8 mouse cellular contexts compared by ENCODE assay signal in the genomic region with DNA sequence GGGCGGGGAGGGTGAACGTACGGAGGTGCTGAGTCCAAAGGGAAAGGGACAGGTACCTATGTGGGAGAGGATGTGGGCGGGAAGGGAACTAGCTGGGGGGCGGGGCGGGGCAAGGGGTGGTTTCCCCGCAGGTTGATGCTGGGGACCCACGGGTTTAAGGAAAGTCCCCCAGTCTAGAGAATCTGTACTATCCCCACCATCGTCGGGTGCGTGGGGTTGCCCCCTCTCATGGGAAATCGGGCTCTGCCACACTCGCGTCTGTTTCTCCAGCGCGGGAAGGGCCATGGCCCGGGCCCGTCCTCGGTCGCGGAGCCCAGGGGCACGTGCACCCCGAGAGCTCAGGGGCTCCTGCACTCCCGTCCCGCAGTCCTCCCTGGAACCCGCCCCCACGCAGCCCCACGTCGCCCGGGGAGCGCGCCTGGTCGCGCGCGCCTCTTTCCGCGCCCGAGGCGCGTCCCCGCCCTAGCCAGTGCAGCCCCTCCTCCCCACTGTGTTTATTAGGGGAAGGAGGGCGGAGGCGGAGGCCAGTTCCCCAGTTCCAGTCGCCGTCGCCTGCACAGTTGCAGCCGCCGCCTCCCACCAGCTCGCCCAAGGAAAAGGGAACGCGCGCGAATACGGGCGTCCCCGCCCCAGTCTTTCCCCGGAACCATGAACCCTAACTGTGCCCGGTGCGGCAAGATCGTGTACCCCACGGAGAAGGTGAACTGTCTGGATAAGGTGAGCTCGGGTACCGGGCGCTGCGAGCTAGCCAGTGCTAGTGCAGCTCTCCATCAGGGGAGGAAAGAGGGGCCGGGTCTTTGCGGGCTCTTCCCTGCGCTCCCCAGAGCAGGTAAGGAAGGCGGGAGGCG. TPM values are rescaled to one million over a fixed set of nuclear protein-coding genes. Genes with fewer than 3 reads are reported as not detected.
DNase-seq lines count a peak whose midpoint lies in the region; ATAC-seq lines count a peak whose summit lies in the region.

No protein-coding gene starts in this region.

- under 1% methylated on average over 71 of the region's 71 CpGs for WGBS in embryonic facial prominence, embryonic 10.5 days
- WGBS in limb, embryonic 10.5 days, result under 1% methylated on average over 71 of the region's 71 CpGs
- WGBS in midbrain, embryonic 11.5 days, result under 1% methylated on average over 64 of the region's 71 CpGs

- H3K4me1 ChIP-seq in embryonic facial prominence, embryonic 10.5 days, result peaks cover 49% of the 10 kb centered on the region
- H3K4me1 ChIP-seq in limb, embryonic 10.5 days, result peaks cover 47% of the 10 kb centered on the region
- H3K4me1 ChIP-seq in midbrain, embryonic 11.5 days (ENCODE audit: control insufficient read depth, insufficient read depth, low read length), result peaks cover 16% of the 10 kb centered on the region

- ATAC-seq in midbrain, embryonic 11.5 days (ENCODE audit: low FRiP score), result peak; percentile 79

- peaks cover 8% of the 10 kb centered on the region; the same call in 1 of the 2 replicates for H3K36me3 ChIP-seq in embryonic facial prominence, embryonic 10.5 days (replicated peaks)
- peaks cover 6% of the 10 kb centered on the region; the same call in 1 of the 2 replicates for H3K36me3 ChIP-seq in limb, embryonic 10.5 days
- no peaks in the 10 kb centered on the region for H3K36me3 ChIP-seq in midbrain, embryonic 11.5 days (ENCODE audit: control insufficient read depth, insufficient read depth, low read length)

- peak overlapping the region; percentile 97 for H3K27ac ChIP-seq in embryonic facial prominence, embryonic 10.5 days (replicated peaks)
- H3K27ac ChIP-seq in limb, embryonic 10.5 days, result peak overlapping the region; percentile 93
- H3K27ac ChIP-seq in midbrain, embryonic 11.5 days (ENCODE audit: low read depth, low read length), result peak overlapping the region; percentile 81

- peak; percentile 85 for DNase-seq in adrenal gland, adult 8-10 months
- DNase-seq in embryonic facial prominence, embryonic 10.5 days (ENCODE audit: low spot score), result peak; percentile 87
- DNase-seq in heart, adult 11 months, result peak; percentile 99
- DNase-seq in kidney, adult 11 months, result peak; percentile 87
- DNase-seq in limb, embryonic 10.5 days (ENCODE audit: low spot score), result peak; percentile 88
- peak; percentile 99 for DNase-seq in midbrain, embryonic 11.5 days (ENCODE audit: low spot score, missing footprints)
- DNase-seq in skeletal muscle tissue, adult 2 months (ENCODE audit: low read depth, low spot score), result peak; percentile 80
- peak; percentile 89 for DNase-seq in yolk sac, embryonic 10.5 days (ENCODE audit: low spot score)

- no peaks in the 10 kb centered on the region for H3K9me3 ChIP-seq in embryonic facial prominence, embryonic 10.5 days
- no peaks in the 10 kb centered on the region for H3K9me3 ChIP-seq in limb, embryonic 10.5 days (replicated peaks)
- no peaks in the 10 kb centered on the region for H3K9me3 ChIP-seq in midbrain, embryonic 11.5 days (ENCODE audit: control insufficient read depth, low read length)

- H3K4me2 ChIP-seq in midbrain, embryonic 11.5 days, result peak overlapping the region; percentile 50

- peak overlapping the region; percentile 96 for H3K4me3 ChIP-seq in embryonic facial prominence, embryonic 10.5 days
- peak overlapping the region; percentile 74 for H3K4me3 ChIP-seq in limb, embryonic 10.5 days
- peak overlapping the region; percentile 82 for H3K4me3 ChIP-seq in midbrain, embryonic 11.5 days (ENCODE audit: low read depth, low read length)

- no peaks in the 10 kb centered on the region for H3K27me3 ChIP-seq in embryonic facial prominence, embryonic 10.5 days (replicated peaks; ENCODE audit: low read depth, poor library complexity, severe bottlenecking)
- H3K27me3 ChIP-seq in limb, embryonic 10.5 days (ENCODE audit: low read depth, poor library complexity, severe bottlenecking), result no peaks in the 10 kb centered on the region
- no peaks in the 10 kb centered on the region for H3K27me3 ChIP-seq in midbrain, embryonic 11.5 days (ENCODE audit: control insufficient read depth, insufficient read depth, low read length)

- peak overlapping the region; percentile 88 for H3K9ac ChIP-seq in midbrain, embryonic 11.5 days (ENCODE audit: low read length)

RNA-seq across cellular contexts. Expression of a gene that starts 0.6 kb away (rescaled TPM):
- total RNA-seq in adrenal gland, adult 8-10 months (2022), result 100 to 1,000 TPM; 131 to 177 (median 143) TPM
- polyA plus RNA-seq in embryonic facial prominence, embryonic 10.5 days (2016; fragmentation: Nextera tagmentation; extraction: Ambion mirVana), result 90.5 and 98.7 TPM in 2 replicates
- 90.0 and 110 TPM in 2 replicates for polyA plus RNA-seq in limb, embryonic 10.5 days (2016; fragmentation: Nextera tagmentation; extraction: Ambion mirVana)
- 52.6 and 59.2 TPM in 2 replicates for polyA plus RNA-seq in midbrain, embryonic 11.5 days (2014; fragmentation: Nextera tagmentation; extraction: Ambion mirVana)

RNA-seq across cellular contexts. Expression of a gene that starts 17.1 kb away (rescaled TPM):
- total RNA-seq in adrenal gland, adult 8-10 months (2022), result 100 to 1,000 TPM; 753 to 943 (median 843) TPM
- 481 and 487 TPM in 2 replicates for polyA plus RNA-seq in embryonic facial prominence, embryonic 10.5 days (2016; fragmentation: Nextera tagmentation; extraction: Ambion mirVana)
- 449 and 506 TPM in 2 replicates for polyA plus RNA-seq in limb, embryonic 10.5 days (2016; fragmentation: Nextera tagmentation; extraction: Ambion mirVana)
- polyA plus RNA-seq in midbrain, embryonic 11.5 days (2014; fragmentation: Nextera tagmentation; extraction: Ambion mirVana), result 441 and 443 TPM in 2 replicates

RNA-seq across cellular contexts. Expression of a gene that starts 23.7 kb away (rescaled TPM):
- under 1 TPM in 3 of 4 experiments, not detected in 1; 0.49 to 0.67 (median 0.62) TPM for total RNA-seq in adrenal gland, adult 8-10 months (2022)
- polyA plus RNA-seq in embryonic facial prominence, embryonic 10.5 days (2016; fragmentation: Nextera tagmentation; extraction: Ambion mirVana), result 0.85 and 1.1 TPM in 2 replicates
- 0.43 and 0.74 TPM in 2 replicates for polyA plus RNA-seq in limb, embryonic 10.5 days (2016; fragmentation: Nextera tagmentation; extraction: Ambion mirVana)
- polyA plus RNA-seq in midbrain, embryonic 11.5 days (2014; fragmentation: Nextera tagmentation; extraction: Ambion mirVana), result 0.47 and 0.78 TPM in 2 replicates

RNA-seq across cellular contexts. Expression of a gene that starts 33.0 kb away (rescaled TPM):
- total RNA-seq in adrenal gland, adult 8-10 months (2022), result 10 to 100 TPM; 22.2 to 26.6 (median 23.1) TPM
- polyA plus RNA-seq in embryonic facial prominence, embryonic 10.5 days (2016; fragmentation: Nextera tagmentation; extraction: Ambion mirVana), result 22.0 and 24.2 TPM in 2 replicates
- polyA plus RNA-seq in limb, embryonic 10.5 days (2016; fragmentation: Nextera tagmentation; extraction: Ambion mirVana), result 17.8 and 21.6 TPM in 2 replicates
- polyA plus RNA-seq in midbrain, embryonic 11.5 days (2014; fragmentation: Nextera tagmentation; extraction: Ambion mirVana), result 12.6 and 15.0 TPM in 2 replicates

RNA-seq across cellular contexts. Expression of a gene that starts 41.2 kb away (rescaled TPM):
- 1 to 10 TPM; 3.7 to 7.2 (median 6.2) TPM for total RNA-seq in adrenal gland, adult 8-10 months (2022)
- 14.0 and 16.0 TPM in 2 replicates for polyA plus RNA-seq in embryonic facial prominence, embryonic 10.5 days (2016; fragmentation: Nextera tagmentation; extraction: Ambion mirVana)
- 10.9 and 14.0 TPM in 2 replicates for polyA plus RNA-seq in limb, embryonic 10.5 days (2016; fragmentation: Nextera tagmentation; extraction: Ambion mirVana)
- 14.7 and 17.3 TPM in 2 replicates for polyA plus RNA-seq in midbrain, embryonic 11.5 days (2014; fragmentation: Nextera tagmentation; extraction: Ambion mirVana)

Comparison
In these comparisons a context has a peak if more than half of its experiments do, and no peak if none do; other contexts are left out.
1. Peak in every context shown above with its lines: DNase-seq, ATAC-seq, H3K4me3 ChIP-seq and H3K27ac ChIP-seq.